Mouse (Mus musculus): ENCODE results near the gene Klf6.

DNA sequence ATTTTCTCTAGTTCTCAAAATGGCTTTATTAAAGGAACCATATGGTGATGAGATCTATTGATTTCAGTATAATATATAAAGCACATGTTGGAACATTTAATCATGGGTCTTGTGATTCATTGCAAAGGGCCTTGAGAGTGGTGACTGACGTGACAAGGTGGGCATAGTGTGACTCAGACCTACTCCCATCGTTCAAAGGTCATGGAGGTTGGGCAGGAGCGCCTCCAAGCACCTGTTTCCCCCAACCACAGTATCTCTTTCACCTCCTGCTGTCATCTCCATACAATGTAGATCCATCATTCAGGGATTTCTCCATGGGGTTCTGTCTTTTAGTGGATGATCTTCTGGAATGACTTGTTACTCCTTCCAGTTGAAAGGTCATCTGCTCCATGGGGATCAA lies 33.6 kb downstream of the Klf6 start:
- no peak for TF ChIP-seq CTCF (IDR thresholded peaks at IDR 0.05; ENCODE audit: borderline replicate concordance, insufficient read depth, low read length)
- no peak for TF ChIP-seq POLR2A (IDR thresholded peaks at IDR 0.05; ENCODE audit: low read depth, low read length)
